Mouse (Mus musculus): ENCODE results near the gene Phrf1. TPM values are rescaled to one million over a fixed set of nuclear protein-coding genes. Genes with fewer than 3 reads are reported as not detected.

Phrf1 gene
- total and polyA plus RNA-seq, 3 experiments: 10.2 to 32.1 (median 26.8) TPM

GRCm38 (mm10) chr7:141191796-141192685, 36.5 kb upstream of the Phrf1 start:
- no peak for DNase-seq
- H3K4me1 ChIP-seq (ENCODE audit: control insufficient read depth, insufficient read depth, low read length): peaks cover 11% of the 10 kb centered on the region
- no peak overlapping the region for H3K9ac ChIP-seq (ENCODE audit: low read depth, low read length)
- no peaks in the 10 kb centered on the region for H3K36me3 ChIP-seq (ENCODE audit: control insufficient read depth, insufficient read depth, low read length)
- H3K27ac ChIP-seq: no peak overlapping the region; the same call in 1 of the 2 replicates
- intact Hi-C loops (cut with DNase I): loop anchor here (5.0 kb wide), 1 partner anchor 250 kb away; the partner anchor contains the start of gene Pgghg
- no peak overlapping the region for H3K4me3 ChIP-seq
- WGBS: 88% methylated on average over 24 of the region's 24 CpGs
- TF ChIP-seq EP300 (IDR thresholded peaks at IDR 0.05; ENCODE audit: insufficient read depth, low read depth, low read length) (no peak), POLR2A (IDR thresholded peaks at IDR 0.05; ENCODE audit: insufficient read depth, low read depth, low read length) (no peak), CTCF (IDR thresholded peaks at IDR 0.05) (no peak)
- H3K79me2 ChIP-seq (replicated peaks; ENCODE audit: control insufficient read depth, insufficient read depth, low read length): peaks cover 1% of the 10 kb centered on the region; the same call in 1 of the 2 replicates
- no peaks in the 10 kb centered on the region for H3K27me3 ChIP-seq (ENCODE audit: control insufficient read depth, insufficient read depth, low read length)

DNA sequence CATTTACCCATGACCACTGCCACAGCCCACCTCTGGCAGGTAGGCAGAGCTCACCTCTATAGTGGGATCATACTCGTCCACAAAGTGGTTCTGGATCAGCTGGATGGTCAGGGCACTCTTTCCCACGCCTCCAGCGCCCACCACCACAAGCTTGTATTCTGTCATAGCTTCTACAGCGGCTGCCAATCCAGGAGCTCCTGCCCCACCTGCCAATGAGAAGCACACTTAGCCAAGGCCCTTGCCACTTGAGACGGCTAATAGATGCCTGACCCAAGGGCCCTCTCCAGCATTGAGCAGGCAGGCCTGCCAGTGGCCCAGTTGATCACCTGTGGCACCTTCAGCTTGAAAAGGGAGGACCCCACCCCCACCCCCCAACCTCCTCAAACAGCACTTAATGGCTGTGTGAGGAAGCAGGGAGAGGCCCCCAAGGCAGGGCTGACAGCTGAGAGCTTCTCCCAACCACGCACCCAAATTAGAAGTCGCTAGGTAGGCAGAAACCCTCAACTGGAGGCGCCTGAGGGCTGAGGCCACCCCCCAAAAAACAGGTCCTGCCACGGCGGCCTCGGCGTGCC, 35.7 kb upstream of the Phrf1 start:
- peaks cover 1% of the 10 kb centered on the region; the same call in 1 of the 2 replicates for H3K79me2 ChIP-seq (replicated peaks; ENCODE audit: control insufficient read depth, insufficient read depth, low read length)
- intact Hi-C loops (cut with DNase I): loop anchor here (5.0 kb wide), 1 partner anchor 251 kb away; the partner anchor contains the start of gene Pgghg
- TF ChIP-seq POLR2A (IDR thresholded peaks at IDR 0.05; ENCODE audit: insufficient read depth, low read depth, low read length): no peak
- no peak for TF ChIP-seq CTCF (IDR thresholded peaks at IDR 0.05)
- TF ChIP-seq EP300 (IDR thresholded peaks at IDR 0.05; ENCODE audit: insufficient read depth, low read depth, low read length): no peak
- WGBS: 34% methylated on average over 12 of the region's 12 CpGs
- H3K4me1 ChIP-seq (ENCODE audit: control insufficient read depth, insufficient read depth, low read length): peaks cover 11% of the 10 kb centered on the region
- no peaks in the 10 kb centered on the region for H3K36me3 ChIP-seq (ENCODE audit: control insufficient read depth, insufficient read depth, low read length)
- no peak for DNase-seq
- H3K9ac ChIP-seq (ENCODE audit: low read depth, low read length): peak overlapping the region; percentile 94
- H3K4me3 ChIP-seq: peak overlapping the region; percentile 95
- H3K27me3 ChIP-seq (ENCODE audit: control insufficient read depth, insufficient read depth, low read length): no peaks in the 10 kb centered on the region
- H3K27ac ChIP-seq: peak overlapping the region; percentile 92

GRCm38 (mm10) chr7:141193348-141193856, 35.2 kb upstream of the Phrf1 start:
- Histone ChIP-seq H3K79me2 (replicated peaks; ENCODE audit: control insufficient read depth, insufficient read depth, low read length) (peaks cover 1% of the 10 kb centered on the region; the same call in 1 of the 2 replicates), H3K36me3 (ENCODE audit: control insufficient read depth, insufficient read depth, low read length) (no peaks in the 10 kb centered on the region), H3K27me3 (ENCODE audit: control insufficient read depth, insufficient read depth, low read length) (no peaks in the 10 kb centered on the region), H3K9ac (ENCODE audit: low read depth, low read length) (peak overlapping the region; percentile 94), H3K4me1 (ENCODE audit: control insufficient read depth, insufficient read depth, low read length) (peaks cover 11% of the 10 kb centered on the region), H3K27ac (peak overlapping the region; percentile 92), H3K4me3 (peak overlapping the region; percentile 95)
- intact Hi-C loops (cut with DNase I): loop anchor here (5.0 kb wide), 1 partner anchor 251 kb away; the partner anchor contains the start of gene Pgghg
- TF ChIP-seq EP300 (IDR thresholded peaks at IDR 0.05; ENCODE audit: insufficient read depth, low read depth, low read length) (no peak), CTCF (IDR thresholded peaks at IDR 0.05) (no peak), POLR2A (IDR thresholded peaks at IDR 0.05; ENCODE audit: insufficient read depth, low read depth, low read length) (no peak)
- DNase-seq: no peak
- 2% methylated on average over 38 of the region's 43 CpGs for WGBS

DNA sequence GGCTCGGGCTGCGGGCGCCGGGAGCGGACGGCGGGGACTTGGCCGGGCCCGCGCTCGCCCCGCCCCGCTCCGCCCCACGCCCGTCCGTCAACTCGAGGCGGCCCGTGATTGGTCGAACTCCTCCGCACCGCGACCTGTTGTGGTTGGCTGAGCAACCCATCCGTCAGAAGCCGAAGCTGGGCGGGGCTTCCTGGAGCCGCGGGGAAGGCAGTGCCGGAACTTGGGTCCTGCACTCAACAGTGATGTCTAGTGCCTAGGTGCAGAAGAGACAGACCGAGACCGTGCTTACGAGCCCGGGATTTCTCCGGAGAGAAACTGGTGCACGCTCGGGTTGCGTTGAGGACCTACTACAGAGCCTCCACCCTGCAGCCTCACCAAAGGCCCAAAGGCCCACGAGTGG, 34.6 kb upstream of the Phrf1 start, which contains the start of the genes Hras and Lrrc56:
Gene Hras (minus strand): TSS at position 58 of the 400 bp plus-strand sequence.
Gene Lrrc56 (plus strand): TSS at position 210 of the 400 bp plus-strand sequence.
- Histone ChIP-seq H3K4me1 (ENCODE audit: control insufficient read depth, insufficient read depth, low read length) (peaks cover 11% of the 10 kb centered on the region), H3K36me3 (ENCODE audit: control insufficient read depth, insufficient read depth, low read length) (no peaks in the 10 kb centered on the region), H3K79me2 (replicated peaks; ENCODE audit: control insufficient read depth, insufficient read depth, low read length) (peaks cover 1% of the 10 kb centered on the region; the same call in 1 of the 2 replicates), H3K4me3 (peak within 1 kb of the TSS; percentile 95), H3K27ac (peak within 1 kb of the TSS; percentile 92), H3K27me3 (ENCODE audit: control insufficient read depth, insufficient read depth, low read length) (no peaks in the 10 kb centered on the region), H3K9ac (ENCODE audit: low read depth, low read length) (peak within 1 kb of the TSS; percentile 94)
- peak; percentile 98 for TF ChIP-seq POLR2A (IDR thresholded peaks at IDR 0.05; ENCODE audit: insufficient read depth, low read depth, low read length)
- 0 out of 2 replicates have a peak, but pooled peaks have one; percentile 38 for TF ChIP-seq EP300 (IDR thresholded peaks at IDR 0.05; ENCODE audit: insufficient read depth, low read depth, low read length)
- TF ChIP-seq CTCF (IDR thresholded peaks at IDR 0.05): no peak
- intact Hi-C loops (cut with DNase I): loop anchor here (5.0 kb wide), 1 partner anchor 252 kb away; the partner anchor contains the start of gene Pgghg
- under 1% methylated on average over 25 of the region's 39 CpGs for WGBS
- DNase-seq: peak; percentile 99

DNA sequence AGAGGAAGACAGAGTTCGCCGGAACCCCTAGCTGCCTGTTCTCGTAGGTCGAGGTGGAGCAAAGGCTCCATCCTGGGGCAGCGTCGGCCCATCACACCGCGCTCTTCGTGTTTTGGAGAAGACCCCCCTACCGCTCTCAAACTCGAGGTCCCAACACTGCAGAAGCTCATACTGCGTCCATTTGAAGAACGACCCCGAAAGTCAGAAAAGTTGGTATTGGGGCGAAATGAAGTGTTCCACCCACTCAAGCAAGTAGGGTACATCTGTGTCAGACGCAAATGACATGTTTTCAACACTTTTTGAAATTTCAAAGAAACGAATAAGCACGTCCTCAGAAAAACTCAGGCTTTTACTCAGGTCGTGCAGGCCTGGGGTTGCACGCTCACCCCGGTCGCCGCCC, 34.2 kb upstream of the Phrf1 start:
- intact Hi-C loops (cut with DNase I): loop anchor here (5.0 kb wide), 1 partner anchor 252 kb away; the partner anchor contains the start of gene Pgghg
- Histone ChIP-seq H3K4me1 (ENCODE audit: control insufficient read depth, insufficient read depth, low read length) (peaks cover 11% of the 10 kb centered on the region), H3K9ac (ENCODE audit: low read depth, low read length) (peak overlapping the region; percentile 10), H3K4me3 (peak overlapping the region; percentile 61), H3K27ac (peak overlapping the region; percentile 80), H3K36me3 (ENCODE audit: control insufficient read depth, insufficient read depth, low read length) (no peaks in the 10 kb centered on the region), H3K27me3 (ENCODE audit: control insufficient read depth, insufficient read depth, low read length) (no peaks in the 10 kb centered on the region), H3K79me2 (replicated peaks; ENCODE audit: control insufficient read depth, insufficient read depth, low read length) (peaks cover 1% of the 10 kb centered on the region; the same call in 1 of the 2 replicates)
- TF ChIP-seq POLR2A (IDR thresholded peaks at IDR 0.05; ENCODE audit: insufficient read depth, low read depth, low read length) (no peak), EP300 (IDR thresholded peaks at IDR 0.05; ENCODE audit: insufficient read depth, low read depth, low read length) (no peak), CTCF (IDR thresholded peaks at IDR 0.05) (no peak)
- 1% methylated on average over 23 of the region's 23 CpGs for WGBS
- no peak for DNase-seq
